Mouse (Mus musculus) intestine, embryonic 14.5 days (tissue): ENCODE measurements at regions not wholly inside any gene's neighbourhood (a gene's known extent, or its start where the extent isn't known, plus 50 kb on each side); places are given as distances from the start of the nearest gene placed in this dataset.

Source experiments
- ATAC-seq: fragments of 200-750 bp; cut with Nextera tagmentation; replicated peaks from 2 replicates; pipeline ENCODE4 v1.8.0; 2017; ENCODE audit warnings: low read depth, moderate number of reproducible peaks, moderate TSS enrichment, moderate library complexity; ENCODE audit not compliant: low FRiP score, low TSS enrichment
- DNase-seq: peaks from one replicate; pipeline ENCODE4 v3.0.0-alpha.2; 2018; ENCODE audit warnings: low spot score
- H3K27ac ChIP-seq: fragments of 300-500 bp; sonication (generic); 2 replicates; pipeline ENCODE4 v1.5.1; 2014; ENCODE audit warnings: low read depth, mild to moderate bottlenecking, control low read depth
- H3K27me3 ChIP-seq: fragments of 300-500 bp; sonication (generic); replicated peaks from 2 replicates; pipeline ENCODE4 v1.6.1; 2014; ENCODE audit warnings: low read length, control low read depth; ENCODE audit not compliant: control insufficient read depth, insufficient read depth
- H3K36me3 ChIP-seq: fragments of 300-500 bp; sonication (generic); 2 replicates; pipeline ENCODE4 v1.6.1; 2014; ENCODE audit warnings: low read length, control low read depth; ENCODE audit not compliant: control insufficient read depth, insufficient read depth
- H3K4me1 ChIP-seq: fragments of 300-500 bp; sonication (generic); replicated peaks from 2 replicates; pipeline ENCODE4 v1.6.1; 2014; ENCODE audit warnings: low read length, control low read depth, mixed read lengths; ENCODE audit not compliant: control insufficient read depth, insufficient read depth
- H3K4me2 ChIP-seq: fragments of 300-500 bp; sonication (generic); 2 replicates; pipeline ENCODE4 v1.6.1; 2014; ENCODE audit warnings: low read length
- H3K4me3 ChIP-seq: fragments of 300-500 bp; sonication (generic); 2 replicates; pipeline ENCODE4 v1.5.1; 2014; ENCODE audit warnings: low read depth, low read length, control low read depth, mixed read lengths
- H3K9ac ChIP-seq: fragments of 300-500 bp; sonication (generic); 2 replicates; pipeline ENCODE4 v1.6.1; 2014; ENCODE audit warnings: mild to moderate bottlenecking, low read length
- H3K9me3 ChIP-seq: fragments of 300-500 bp; sonication (generic); 2 replicates; pipeline ENCODE4 v1.6.1; 2016; ENCODE audit warnings: low read length, control low read depth; ENCODE audit not compliant: control insufficient read depth
- WGBS: fragments of 180-500 bp; shearing (Covaris S2); extraction: QIAGEN DNeasy Blood & Tissue Kit; methylation state at CpG from one replicate; pipeline ENCODE4 v1.1.7; 2014; 5-methylcytosine and 5-hydroxymethylcytosine counted together

DNA sequence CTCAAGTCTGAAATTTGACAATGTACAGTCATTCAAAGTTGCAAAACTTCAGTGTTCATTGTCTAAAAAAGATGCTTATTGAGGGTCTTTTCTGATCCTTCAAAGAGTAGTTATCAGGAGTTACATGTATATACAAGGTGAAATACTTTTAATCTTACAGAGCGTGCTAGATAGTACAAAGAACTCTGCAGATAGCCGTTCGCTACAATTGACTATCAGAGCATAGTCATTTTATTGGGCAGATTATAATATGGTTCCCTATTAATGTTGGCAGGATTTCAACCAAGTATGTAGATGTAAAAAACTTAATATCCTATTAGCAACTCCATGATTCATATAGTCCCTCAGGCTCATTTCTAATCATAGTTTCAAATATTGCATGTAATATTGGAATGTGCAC lies 1114.7 kb upstream of the Cited2 start:
- ATAC-seq (no peak), DNase-seq (no peak)
- no peaks in the 10 kb centered on the region for H3K36me3 ChIP-seq
- H3K4me1 ChIP-seq, result no peaks in the 10 kb centered on the region
- WGBS, result 88% methylated on average over 3 of the region's 3 CpGs
- no peak overlapping the region for H3K9ac ChIP-seq
- H3K4me3 ChIP-seq, result no peak overlapping the region
- H3K27me3 ChIP-seq, result no peaks in the 10 kb centered on the region
- H3K4me2 ChIP-seq, result no peak overlapping the region
- no peaks in the 10 kb centered on the region for H3K9me3 ChIP-seq
- no peak overlapping the region for H3K27ac ChIP-seq

DNA sequence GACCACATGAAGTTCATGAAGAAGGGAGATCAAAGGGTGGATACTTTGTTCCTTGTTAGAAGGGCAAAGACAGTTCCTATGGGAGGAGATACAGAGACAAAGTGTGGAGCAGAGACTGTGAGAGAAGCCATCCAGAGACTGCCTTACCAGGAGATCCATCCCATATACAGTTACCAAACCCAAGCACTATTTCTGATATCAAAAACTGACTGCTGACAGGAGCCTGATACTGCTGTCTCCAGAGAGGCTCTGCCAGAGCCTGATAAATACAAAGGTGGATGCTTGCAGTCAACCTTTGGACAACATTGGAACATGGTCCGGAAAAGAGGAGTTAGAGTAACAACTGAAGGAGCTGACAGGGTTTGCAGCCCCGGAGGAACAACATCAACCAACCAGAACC lies 1104.3 kb upstream of the Cited2 start:
- Histone ChIP-seq H3K4me2 (no peak overlapping the region), H3K27me3 (no peaks in the 10 kb centered on the region), H3K4me3 (no peak overlapping the region), H3K27ac (no peak overlapping the region), H3K36me3 (no peaks in the 10 kb centered on the region), H3K9ac (no peak overlapping the region), H3K4me1 (no peaks in the 10 kb centered on the region), H3K9me3 (no peaks in the 10 kb centered on the region)
- ATAC-seq (no peak), DNase-seq (no peak)
- 84% methylated on average over 2 of the region's 2 CpGs for WGBS

- H3K4me1 ChIP-seq, result no peaks in the 10 kb centered on the region
- WGBS, result 79% methylated on average over 2 of the region's 2 CpGs
- ATAC-seq, result no peak
Measured at GRCm38 (mm10) chr10:16619584-16619983, 1103.4 kb upstream of the Cited2 start.

DNA sequence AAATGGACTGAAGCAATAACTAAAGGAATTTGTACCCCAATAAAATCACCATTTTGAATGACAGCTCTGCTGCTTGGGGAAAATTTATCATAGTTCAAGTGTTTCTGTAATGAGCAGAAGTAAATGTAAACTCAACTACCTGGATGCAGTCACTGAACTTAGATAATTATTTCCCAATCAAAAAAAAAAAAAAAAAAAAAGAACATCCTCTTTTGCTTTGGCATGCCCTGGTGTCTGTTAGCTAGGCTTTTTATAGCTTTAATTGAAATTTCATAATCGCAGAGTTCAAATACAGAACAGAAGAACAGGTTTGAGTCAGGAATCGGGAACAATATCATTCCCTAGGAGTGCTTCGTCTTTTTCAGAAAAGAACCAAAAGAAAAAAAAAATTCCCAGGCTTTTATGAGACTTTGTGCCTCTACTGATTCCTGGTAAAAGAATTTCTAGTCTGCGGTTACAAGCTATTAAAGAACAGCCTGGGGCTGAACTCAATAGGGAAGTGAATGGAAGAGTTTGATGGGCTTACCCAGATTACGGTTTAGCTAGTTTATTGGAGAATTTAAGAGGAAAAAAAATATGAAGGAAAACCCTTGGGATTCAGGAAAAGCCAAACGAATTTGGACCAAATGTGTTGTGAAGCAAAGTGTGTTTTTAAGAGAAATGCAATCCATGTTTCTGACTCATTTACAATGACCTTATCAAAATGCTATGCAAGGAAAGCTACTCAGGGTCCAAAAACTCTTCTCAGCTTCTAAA lies 1102.0 kb upstream of the Cited2 start:
- no peak overlapping the region for H3K9ac ChIP-seq
- no peak overlapping the region for H3K4me2 ChIP-seq
- ATAC-seq, result no peak
- DNase-seq, result no peak
- no peaks in the 10 kb centered on the region for H3K4me1 ChIP-seq
- 75% methylated on average over 6 of the region's 6 CpGs for WGBS
- H3K4me3 ChIP-seq, result no peak overlapping the region
- H3K27me3 ChIP-seq, result no peaks in the 10 kb centered on the region
- no peaks in the 10 kb centered on the region for H3K36me3 ChIP-seq
- no peaks in the 10 kb centered on the region for H3K9me3 ChIP-seq
- no peak overlapping the region for H3K27ac ChIP-seq

More at GRCm38 (mm10) chr10:16619584-16619983, 1103.4 kb upstream of the Cited2 start:
- H3K4me2 ChIP-seq, result no peak overlapping the region
- no peak for DNase-seq
- no peaks in the 10 kb centered on the region for H3K27me3 ChIP-seq
- no peak overlapping the region for H3K9ac ChIP-seq
- no peak overlapping the region for H3K27ac ChIP-seq
- H3K9me3 ChIP-seq, result no peaks in the 10 kb centered on the region
- no peaks in the 10 kb centered on the region for H3K36me3 ChIP-seq
- no peak overlapping the region for H3K4me3 ChIP-seq

- Histone ChIP-seq H3K36me3 (no peaks in the 10 kb centered on the region), H3K4me1 (no peaks in the 10 kb centered on the region), H3K9me3 (no peaks in the 10 kb centered on the region), H3K27ac (no peak overlapping the region), H3K9ac (no peak overlapping the region), H3K4me2 (no peak overlapping the region), H3K4me3 (no peak overlapping the region), H3K27me3 (no peaks in the 10 kb centered on the region)
- no peak for DNase-seq
- no peak for ATAC-seq
- WGBS, result 80% methylated on average over 3 of the region's 3 CpGs
Measured at GRCm38 (mm10) chr10:16622821-16623220, 1100.2 kb upstream of the Cited2 start.

DNA sequence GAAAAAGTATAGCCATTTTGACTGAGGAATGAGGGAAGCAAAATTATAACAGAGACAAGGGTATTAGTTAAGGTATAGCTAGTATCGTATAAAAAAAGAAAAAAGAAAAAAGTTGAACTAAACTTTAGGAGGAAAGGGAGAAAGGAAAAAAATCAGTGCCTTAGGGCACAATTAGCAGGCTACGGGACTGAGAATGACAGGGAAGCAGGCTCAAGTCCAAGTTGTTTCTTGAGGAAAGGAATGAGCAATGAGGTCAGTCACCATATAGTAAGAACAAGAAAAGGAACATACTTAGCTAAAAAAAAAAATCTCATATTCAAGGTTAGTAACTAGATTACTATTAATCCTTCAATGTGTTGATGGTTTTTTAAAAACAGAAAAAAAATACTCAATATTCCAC lies 1089.8 kb upstream of the Cited2 start:
- no peak overlapping the region for H3K4me2 ChIP-seq
- no peaks in the 10 kb centered on the region for H3K27me3 ChIP-seq
- DNase-seq, result no peak
- no peaks in the 10 kb centered on the region for H3K9me3 ChIP-seq
- ATAC-seq, result no peak
- no peak overlapping the region for H3K4me3 ChIP-seq
- no peaks in the 10 kb centered on the region for H3K4me1 ChIP-seq
- H3K36me3 ChIP-seq, result no peaks in the 10 kb centered on the region
- WGBS, result 78% methylated on average over 2 of the region's 2 CpGs
- no peak overlapping the region for H3K27ac ChIP-seq
- no peak overlapping the region for H3K9ac ChIP-seq

DNA sequence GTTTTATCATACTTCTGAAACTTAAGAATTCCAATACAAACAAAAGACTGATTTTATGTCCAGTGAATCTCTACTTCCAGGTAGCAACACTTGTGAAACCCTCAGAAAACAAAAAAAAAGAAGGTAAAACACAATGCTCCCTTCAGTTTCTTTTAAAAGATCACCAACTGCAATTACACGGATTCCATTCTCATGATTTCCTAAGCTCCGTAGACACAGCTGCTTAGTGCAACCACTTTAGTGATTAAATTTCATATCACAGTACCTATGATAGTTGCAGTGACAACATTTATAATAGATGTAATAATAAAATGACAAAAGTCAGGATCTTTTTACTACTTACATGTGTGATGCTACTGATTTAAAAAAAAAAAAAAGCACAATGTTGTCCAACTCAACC lies 1087.6 kb upstream of the Cited2 start:
- Histone ChIP-seq H3K36me3 (no peaks in the 10 kb centered on the region), H3K4me3 (no peak overlapping the region), H3K27me3 (no peaks in the 10 kb centered on the region), H3K27ac (no peak overlapping the region), H3K4me1 (no peaks in the 10 kb centered on the region), H3K9ac (no peak overlapping the region), H3K4me2 (no peak overlapping the region), H3K9me3 (no peaks in the 10 kb centered on the region)
- ATAC-seq (no peak), DNase-seq (no peak)
- WGBS, result 90% methylated on average over 2 of the region's 2 CpGs

DNA sequence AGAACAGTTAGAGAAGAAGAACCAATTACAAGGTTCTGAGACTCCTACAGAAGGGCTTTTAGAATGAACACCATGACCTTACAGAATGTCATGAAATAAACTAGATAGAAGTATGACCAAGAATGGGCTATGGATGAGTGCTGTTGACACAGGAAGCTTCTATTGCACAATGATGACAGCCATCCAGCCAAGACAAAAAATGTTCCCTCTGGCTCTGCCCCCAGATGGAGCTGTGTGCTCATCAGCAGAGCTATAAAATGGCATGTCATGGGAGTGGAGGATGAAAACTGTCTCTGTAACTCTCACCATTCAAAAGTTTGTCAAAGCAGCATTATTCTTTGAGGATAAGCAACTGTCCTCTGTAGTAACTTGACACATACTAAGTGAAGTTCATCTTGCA lies 1086.0 kb upstream of the Cited2 start:
- DNase-seq (no peak), ATAC-seq (no peak)
- Histone ChIP-seq H3K4me2 (no peak overlapping the region), H3K9ac (no peak overlapping the region), H3K9me3 (no peaks in the 10 kb centered on the region), H3K27ac (no peak overlapping the region), H3K4me1 (no peaks in the 10 kb centered on the region), H3K27me3 (no peaks in the 10 kb centered on the region), H3K36me3 (no peaks in the 10 kb centered on the region), H3K4me3 (no peak overlapping the region)

- H3K27me3 ChIP-seq, result no peaks in the 10 kb centered on the region
- H3K4me1 ChIP-seq, result no peaks in the 10 kb centered on the region
- no peak for DNase-seq
- no peaks in the 10 kb centered on the region for H3K36me3 ChIP-seq
- 29% methylated on average over 2 of the region's 2 CpGs for WGBS
- H3K9me3 ChIP-seq, result no peaks in the 10 kb centered on the region
- no peak overlapping the region for H3K9ac ChIP-seq
- H3K4me2 ChIP-seq, result no peak overlapping the region
- ATAC-seq, result no peak
- no peak overlapping the region for H3K4me3 ChIP-seq
- H3K27ac ChIP-seq, result no peak overlapping the region
Measured at GRCm38 (mm10) chr10:16638111-16638510, 1084.9 kb upstream of the Cited2 start.
